Mouse (Mus musculus) liver, postnatal 0 days (tissue): ENCODE data around the gene Dcxr. TPM values are rescaled to one million over a fixed set of nuclear protein-coding genes. Genes with fewer than 3 reads are reported as not detected.
A peak's percentile ranks its signal among the peaks of the same experiment; 100 is the strongest.

Experiments used
- ATAC-seq: fragments of 200-750 bp; cut with Nextera tagmentation; 2 replicates; pipeline ENCODE4 v1.8.0; 2017; ENCODE audit warnings: mild to moderate bottlenecking, moderate library complexity
- DNase-seq: peaks from one replicate; pipeline ENCODE4 v3.0.0-alpha.2; 2016
- H3K27ac ChIP-seq: fragments of 300-500 bp; sonication (generic); 2 replicates; pipeline ENCODE4 v1.5.1; 2014; ENCODE audit warnings: antibody characterized with exemption, moderate library complexity, mild to moderate bottlenecking, low read depth
- H3K27me3 ChIP-seq: fragments of 300-500 bp; sonication (generic); 2 replicates; pipeline ENCODE4 v1.6.1; 2014; ENCODE audit warnings: low read length, control low read depth, mixed read lengths; ENCODE audit not compliant: insufficient read depth
- H3K36me3 ChIP-seq: fragments of 300-500 bp; sonication (generic); replicated peaks from 2 replicates; pipeline ENCODE4 v1.6.1; 2014; ENCODE audit warnings: mild to moderate bottlenecking, control low read depth, low read length, moderate library complexity, mixed read lengths; ENCODE audit not compliant: insufficient read depth
- H3K4me1 ChIP-seq: fragments of 300-500 bp; sonication (generic); 2 replicates; pipeline ENCODE4 v1.6.1; 2014; ENCODE audit warnings: antibody characterized with exemption, mild to moderate bottlenecking, control low read depth; ENCODE audit not compliant: insufficient read depth
- H3K4me2 ChIP-seq: fragments of 300-500 bp; sonication (generic); 2 replicates; pipeline ENCODE4 v1.6.1; 2014; ENCODE audit warnings: low read depth, mild to moderate bottlenecking, low read length, moderate library complexity, mixed read lengths
- H3K4me3 ChIP-seq: fragments of 300-500 bp; sonication (generic); 2 replicates; pipeline ENCODE4 v1.5.1; 2014; ENCODE audit warnings: low read depth, low read length
- H3K9ac ChIP-seq: fragments of 300-500 bp; sonication (generic); replicated peaks from 2 replicates; pipeline ENCODE4 v1.6.1; 2014; ENCODE audit warnings: mild to moderate bottlenecking, moderate library complexity
- H3K9me3 ChIP-seq: fragments of 300-500 bp; sonication (generic); 2 replicates; pipeline ENCODE4 v1.6.1; 2016; ENCODE audit warnings: mild to moderate bottlenecking, control low read depth, low read length, mixed read lengths
- CTCF ChIP-seq: sonication (generic); IDR thresholded peaks from 2 replicates; pipeline ENCODE4 v1.5.1; 2016; ENCODE audit warnings: antibody characterized with exemption, low read depth
- EP300 ChIP-seq: IDR thresholded peaks from 2 replicates; pipeline ENCODE4 v1.6.1; 2016; ENCODE audit warnings: antibody characterized with exemption, low read depth, mild to moderate bottlenecking
- WGBS: fragments of 180-500 bp; shearing (Covaris S2); extraction: QIAGEN DNeasy Blood & Tissue Kit; methylation state at CpG from one replicate; pipeline ENCODE4 v1.1.7; 2014; ENCODE audit not compliant: insufficient replicate concordance; 5-methylcytosine and 5-hydroxymethylcytosine counted together
- polyA plus RNA-seq: library from polyadenylated mRNA; unstranded; fragments of >200 nt; fragmentation: Nextera tagmentation; extraction: Ambion mirVana; gene quantifications from 2 replicates; pipeline ENCODE4 v1.2.1, GENCODE M21; 2015

Gene Dcxr
- polyA plus RNA-seq, 1 experiment from 2014 or later, result 118 TPM

DNA sequence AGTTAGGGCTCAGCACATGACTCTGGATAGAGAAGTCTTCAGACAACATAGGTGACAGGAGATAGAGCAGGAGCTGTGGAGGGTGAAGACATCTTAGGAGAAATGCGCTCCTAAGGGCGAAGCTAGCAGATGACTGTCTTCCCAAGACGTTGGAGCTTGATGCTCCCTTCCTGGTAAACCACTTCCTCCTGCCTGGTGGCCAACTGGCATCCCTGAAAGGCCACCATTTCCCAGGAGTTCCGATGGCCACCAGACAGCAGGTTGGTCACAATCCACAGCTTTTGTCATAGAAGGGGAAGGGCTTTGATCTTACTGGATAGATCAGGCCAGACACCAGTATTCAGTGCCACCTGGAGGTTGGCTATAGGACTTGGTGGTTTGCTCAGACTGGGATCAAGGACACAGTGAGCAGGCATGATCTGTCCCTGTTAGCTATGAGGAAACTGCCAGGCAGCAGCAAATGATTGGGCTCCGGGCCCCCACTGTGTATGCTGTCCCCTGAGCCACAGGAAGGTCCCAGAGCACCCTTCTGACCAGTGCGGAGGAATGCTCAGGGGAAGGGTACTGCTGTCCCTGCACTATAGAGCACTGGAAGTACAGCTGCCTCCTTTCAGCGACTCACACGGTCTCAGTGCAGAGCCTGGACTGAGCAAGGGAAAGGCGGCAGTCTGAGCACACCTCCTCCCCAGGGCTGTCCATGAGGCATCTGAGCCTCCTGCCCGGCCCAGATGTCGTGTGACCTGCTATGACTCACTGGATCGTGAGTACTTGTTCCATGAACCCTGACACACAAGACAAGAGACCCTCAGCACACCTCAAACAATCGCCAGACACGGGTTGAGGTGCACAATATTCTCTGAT lies 35.0 kb upstream of the Dcxr start:
- no peak for DNase-seq
- no peak overlapping the region for H3K4me2 ChIP-seq
- H3K9me3 ChIP-seq, result peaks cover 15% of the 10 kb centered on the region
- no peak for ATAC-seq
- no peaks in the 10 kb centered on the region for H3K36me3 ChIP-seq
- WGBS, result 65% methylated on average over 14 of the region's 14 CpGs
- TF ChIP-seq EP300 (no peak), CTCF (no peak)
- no peak overlapping the region for H3K4me3 ChIP-seq
- H3K4me1 ChIP-seq, result no peaks in the 10 kb centered on the region
- H3K27me3 ChIP-seq, result 0 out of 2 replicates have a peak, but pooled peaks cover 4% of the 10 kb centered on the region
- no peak overlapping the region for H3K9ac ChIP-seq
- no peak overlapping the region for H3K27ac ChIP-seq

DNA sequence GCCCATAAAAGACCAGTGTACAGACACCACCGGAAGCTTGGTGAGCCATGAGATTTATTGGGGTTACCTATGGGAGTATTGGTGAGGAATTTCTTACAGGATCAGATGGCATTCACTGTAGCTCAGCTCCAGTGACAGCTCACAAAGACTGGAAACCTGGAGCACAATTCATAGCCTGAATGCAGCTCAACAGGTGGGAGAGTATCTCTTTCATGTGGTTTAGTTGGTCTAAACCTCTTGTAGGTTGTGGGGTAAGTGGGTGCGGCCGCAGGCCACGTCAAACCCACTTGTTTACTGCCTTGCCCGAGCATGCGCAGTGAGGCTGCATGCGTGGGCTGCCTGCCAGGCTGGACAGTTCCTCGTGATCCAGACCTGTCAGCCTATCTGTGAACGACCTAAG lies 33.2 kb upstream of the Dcxr start:
- ATAC-seq (no peak), DNase-seq (no peak)
- no peaks in the 10 kb centered on the region for H3K4me1 ChIP-seq
- H3K9me3 ChIP-seq, result peaks cover 15% of the 10 kb centered on the region
- H3K4me2 ChIP-seq, result no peak overlapping the region
- H3K36me3 ChIP-seq, result no peaks in the 10 kb centered on the region
- TF ChIP-seq EP300 (no peak), CTCF (no peak)
- 81% methylated on average over 9 of the region's 9 CpGs for WGBS
- no peak overlapping the region for H3K9ac ChIP-seq
- 0 out of 2 replicates have a peak, but pooled peaks cover 4% of the 10 kb centered on the region for H3K27me3 ChIP-seq
- H3K27ac ChIP-seq, result no peak overlapping the region
- no peak overlapping the region for H3K4me3 ChIP-seq

DNA sequence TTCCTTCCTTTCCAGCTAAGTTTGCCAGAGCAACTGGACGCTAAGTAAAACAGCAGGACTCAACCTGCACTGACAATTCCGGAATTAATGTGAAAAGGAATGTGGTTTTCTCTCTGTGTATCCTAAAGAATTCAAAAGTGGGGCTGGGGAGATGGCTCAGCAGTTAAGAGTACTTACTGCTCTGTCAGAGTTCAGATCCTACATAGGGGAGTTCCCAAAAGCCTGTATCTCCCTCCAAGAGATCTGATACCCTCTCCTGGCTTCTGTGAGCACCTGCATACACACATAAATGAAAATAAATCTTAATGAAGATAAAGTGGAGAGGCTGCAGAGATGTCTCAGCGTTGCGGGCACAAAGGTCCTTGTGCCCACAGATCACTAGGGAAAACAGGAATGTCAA lies 24.5 kb upstream of the Dcxr start:
- Histone ChIP-seq H3K9ac (no peak overlapping the region), H3K27me3 (no peaks in the 10 kb centered on the region), H3K4me2 (no peak overlapping the region), H3K9me3 (no peaks in the 10 kb centered on the region), H3K4me3 (no peak overlapping the region), H3K36me3 (no peaks in the 10 kb centered on the region), H3K27ac (no peak overlapping the region), H3K4me1 (no peaks in the 10 kb centered on the region)
- WGBS, result 72% methylated on average over 4 of the region's 4 CpGs
- TF ChIP-seq CTCF (no peak), EP300 (no peak)
- ATAC-seq (no peak), DNase-seq (no peak)

DNA sequence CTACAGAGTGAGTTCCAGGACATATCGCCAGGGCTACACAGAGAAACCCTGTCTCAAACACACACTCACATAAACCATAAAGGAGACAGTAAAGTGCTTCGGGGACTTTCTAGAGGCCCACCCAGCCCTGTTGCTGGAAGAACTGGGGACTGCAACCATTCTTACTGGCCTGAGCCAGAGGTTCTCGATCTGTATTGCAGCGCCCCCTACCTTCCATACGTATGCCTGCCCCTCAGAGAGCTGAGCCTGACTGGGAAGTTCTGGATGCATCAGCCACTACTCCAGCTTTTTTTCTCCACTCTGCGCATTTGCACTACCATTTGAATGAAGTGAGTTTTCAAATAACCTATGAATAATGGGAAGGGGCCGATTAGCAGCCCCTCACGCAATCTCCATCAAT lies 22.3 kb upstream of the Dcxr start:
- H3K9me3 ChIP-seq, result no peaks in the 10 kb centered on the region
- H3K27me3 ChIP-seq, result no peaks in the 10 kb centered on the region
- 50% methylated on average over 8 of the region's 8 CpGs for WGBS
- no peaks in the 10 kb centered on the region for H3K36me3 ChIP-seq
- no peaks in the 10 kb centered on the region for H3K4me1 ChIP-seq
- no peak overlapping the region for H3K9ac ChIP-seq
- no peak for ATAC-seq
- peak; percentile 45 for DNase-seq
- H3K27ac ChIP-seq, result no peak overlapping the region
- no peak overlapping the region for H3K4me3 ChIP-seq
- no peak overlapping the region for H3K4me2 ChIP-seq
- TF ChIP-seq EP300, result no peak
- TF ChIP-seq CTCF, result peak; percentile 70

DNA sequence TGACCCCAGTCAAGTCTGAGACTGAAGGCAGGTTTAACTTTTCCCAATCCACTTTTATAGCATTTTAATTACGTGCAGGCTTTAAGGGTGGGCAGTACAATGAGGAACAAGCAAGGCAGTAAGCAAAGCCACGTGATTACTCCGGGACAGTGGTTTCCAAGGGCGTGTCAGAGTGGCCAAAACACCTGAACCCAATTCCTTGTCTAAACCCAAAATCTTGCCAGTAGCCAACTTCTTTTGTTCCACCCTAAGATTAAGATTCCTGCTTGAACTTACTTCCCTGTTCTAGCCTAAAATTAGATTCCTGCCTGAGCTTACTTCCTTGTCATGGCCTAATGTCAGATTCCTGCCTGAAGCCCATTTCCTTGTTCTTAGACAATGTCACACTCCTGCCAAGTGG lies 20.9 kb upstream of the Dcxr start:
- WGBS, result 54% methylated on average over 4 of the region's 4 CpGs
- Histone ChIP-seq H3K27me3 (no peaks in the 10 kb centered on the region), H3K36me3 (no peaks in the 10 kb centered on the region), H3K9me3 (no peaks in the 10 kb centered on the region), H3K4me3 (no peak overlapping the region), H3K4me2 (no peak overlapping the region), H3K27ac (no peak overlapping the region), H3K9ac (no peak overlapping the region), H3K4me1 (no peaks in the 10 kb centered on the region)
- ATAC-seq, result no peak
- DNase-seq, result no peak
- TF ChIP-seq EP300 (no peak), CTCF (no peak)

DNA sequence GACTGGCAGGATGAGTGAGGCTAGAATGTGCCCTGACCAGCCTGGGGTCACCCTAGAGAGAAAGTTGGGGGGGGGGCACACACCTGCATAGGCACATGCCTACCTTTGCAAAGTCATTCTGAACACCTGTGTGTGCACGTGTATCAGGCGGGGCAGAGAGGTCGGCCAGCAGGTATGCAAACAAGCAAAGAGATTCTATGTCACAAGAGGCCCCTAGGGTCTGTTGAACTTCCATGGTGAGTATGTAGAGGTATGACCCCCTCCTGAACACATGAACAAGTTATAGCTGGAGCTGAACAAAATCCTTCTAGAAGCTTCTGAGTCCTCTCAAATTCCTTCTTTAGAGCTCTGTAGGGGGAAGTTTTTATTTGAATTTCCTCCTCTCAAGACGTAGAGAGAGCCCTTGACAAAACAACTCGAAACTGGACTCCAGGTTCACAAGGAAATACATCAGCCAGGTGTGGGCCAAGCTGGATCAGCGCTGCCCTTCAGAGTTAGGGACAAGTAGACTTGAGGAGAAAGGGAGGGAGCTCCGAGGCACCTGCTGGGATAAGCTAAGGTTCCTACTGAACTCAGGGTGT lies 17.1 kb upstream of the Dcxr start:
- H3K4me3 ChIP-seq, result no peak overlapping the region
- DNase-seq, result no peak
- no peak for TF ChIP-seq EP300
- H3K27ac ChIP-seq, result no peak overlapping the region
- no peak overlapping the region for H3K4me2 ChIP-seq
- no peaks in the 10 kb centered on the region for H3K4me1 ChIP-seq
- H3K36me3 ChIP-seq, result no peaks in the 10 kb centered on the region
- H3K9ac ChIP-seq, result no peak overlapping the region
- no peak for ATAC-seq
- no peaks in the 10 kb centered on the region for H3K9me3 ChIP-seq
- no peaks in the 10 kb centered on the region for H3K27me3 ChIP-seq
- 66% methylated on average over 7 of the region's 7 CpGs for WGBS
